Mouse (Mus musculus): ENCODE results near the gene Kbtbd2. TPM values are rescaled to one million over a fixed set of nuclear protein-coding genes. Genes with fewer than 3 reads are reported as not detected.
A peak's percentile ranks its signal among the peaks of the same experiment; 100 is the strongest.

Kbtbd2 gene
- 10.0 and 14.0 TPM in 2 replicates for polyA plus RNA-seq (2012; rRNA removed)

DNA sequence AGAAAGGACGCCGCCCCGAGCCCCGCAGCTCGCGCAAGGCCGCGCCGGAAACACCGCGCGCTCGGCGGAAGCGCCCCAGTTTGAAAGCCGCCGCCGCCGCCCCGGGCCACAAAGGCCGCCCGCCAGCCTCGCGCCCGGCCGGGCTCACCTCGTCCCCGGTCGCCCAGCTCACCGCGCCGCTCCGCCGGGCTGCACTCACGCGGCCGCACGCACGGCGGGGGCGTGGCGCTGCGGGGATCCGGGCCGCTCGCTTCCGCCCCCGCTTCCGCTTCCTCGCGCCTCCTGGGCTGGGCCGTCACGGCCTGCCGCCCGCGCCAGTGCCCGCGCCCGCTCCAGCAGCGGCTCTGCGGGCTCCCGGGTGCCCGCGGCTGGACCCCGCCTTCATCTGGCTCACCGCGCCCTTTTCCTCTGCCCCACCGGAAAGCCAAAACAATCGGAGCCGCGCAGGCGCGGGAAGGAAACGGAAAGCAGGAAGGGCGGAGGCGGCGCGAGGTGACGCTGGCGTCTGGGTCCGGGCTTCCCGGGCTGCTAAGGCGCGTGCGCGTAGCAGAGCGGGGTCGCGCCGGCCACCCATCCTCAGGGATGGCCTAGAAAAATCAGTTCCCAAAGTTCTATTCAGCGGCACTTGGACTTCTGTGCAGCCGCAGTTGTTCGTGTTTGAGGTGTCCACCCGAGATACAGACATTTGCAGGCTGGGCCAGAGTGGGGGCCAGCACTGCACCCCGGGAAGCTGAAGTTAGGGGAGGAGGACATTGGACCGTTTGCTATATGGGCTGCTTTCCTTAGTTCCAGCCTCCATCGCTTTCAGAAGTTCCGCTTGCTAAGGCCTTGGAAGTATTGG, at the start of gene Kbtbd2:
TSS of gene Kbtbd2 (minus strand) at position 503 of the 841 bp plus-strand sequence.
- peak; percentile 93 for DNase-seq
- peak; percentile 83; the same call in 1 of the 2 replicates for TF ChIP-seq POLR2A (IDR thresholded peaks at IDR 0.05; ENCODE audit: borderline replicate concordance, extremely low read depth, low read depth, low read length)
- no peak for TF ChIP-seq CTCF (IDR thresholded peaks at IDR 0.05; ENCODE audit: insufficient read depth, low read length)
- Histone ChIP-seq H3K4me1 (ENCODE audit: control insufficient read depth, insufficient read depth, low read length) (peaks cover 21% of the 10 kb centered on the region), H3K4me3 (replicated peaks; ENCODE audit: extremely low read depth, low read depth, low read length) (peak within 1 kb of the TSS; percentile 85)
- under 1% methylated on average over 98 of the region's 98 CpGs for WGBS

DNA sequence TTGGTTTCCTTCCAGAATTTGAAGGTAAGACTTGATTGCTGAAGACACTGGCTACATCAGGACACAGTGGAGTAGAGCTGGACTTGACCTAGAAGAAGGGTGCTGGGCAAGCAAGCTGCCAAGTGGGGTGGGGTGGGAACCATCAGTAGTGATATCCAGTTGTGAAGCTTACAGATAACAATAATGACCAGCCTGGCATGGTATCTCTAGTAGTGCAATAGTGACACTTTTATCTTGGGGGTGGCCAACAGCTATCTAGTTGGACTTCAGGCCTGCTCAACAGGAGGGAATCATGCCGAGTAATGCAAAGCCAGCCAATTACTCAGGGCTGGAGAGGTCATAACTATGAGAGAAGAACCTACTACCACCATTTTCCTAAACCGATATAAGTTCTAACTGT, 46.8 kb upstream of the Kbtbd2 start:
- no peaks in the 10 kb centered on the region for H3K4me1 ChIP-seq (ENCODE audit: control insufficient read depth, insufficient read depth, low read length)
- H3K4me3 ChIP-seq (replicated peaks; ENCODE audit: extremely low read depth, low read depth, low read length) = no peak overlapping the region
- TF ChIP-seq CTCF (IDR thresholded peaks at IDR 0.05; ENCODE audit: insufficient read depth, low read length) (no peak), POLR2A (IDR thresholded peaks at IDR 0.05; ENCODE audit: borderline replicate concordance, extremely low read depth, low read depth, low read length) (no peak)
- WGBS = 90% methylated on average over 2 of the region's 2 CpGs
- DNase-seq = no peak

- no peak overlapping the region for H3K4me3 ChIP-seq (replicated peaks; ENCODE audit: extremely low read depth, low read depth, low read length)
- WGBS = 79% methylated on average over 3 of the region's 3 CpGs
- H3K4me1 ChIP-seq (ENCODE audit: control insufficient read depth, insufficient read depth, low read length) = no peaks in the 10 kb centered on the region
- no peak for DNase-seq
- no peak for TF ChIP-seq POLR2A (IDR thresholded peaks at IDR 0.05; ENCODE audit: borderline replicate concordance, extremely low read depth, low read depth, low read length)
- TF ChIP-seq CTCF (IDR thresholded peaks at IDR 0.05; ENCODE audit: insufficient read depth, low read length) = no peak
Measured at GRCm38 (mm10) chr6:56843229-56843628, 45.6 kb upstream of the Kbtbd2 start.

DNA sequence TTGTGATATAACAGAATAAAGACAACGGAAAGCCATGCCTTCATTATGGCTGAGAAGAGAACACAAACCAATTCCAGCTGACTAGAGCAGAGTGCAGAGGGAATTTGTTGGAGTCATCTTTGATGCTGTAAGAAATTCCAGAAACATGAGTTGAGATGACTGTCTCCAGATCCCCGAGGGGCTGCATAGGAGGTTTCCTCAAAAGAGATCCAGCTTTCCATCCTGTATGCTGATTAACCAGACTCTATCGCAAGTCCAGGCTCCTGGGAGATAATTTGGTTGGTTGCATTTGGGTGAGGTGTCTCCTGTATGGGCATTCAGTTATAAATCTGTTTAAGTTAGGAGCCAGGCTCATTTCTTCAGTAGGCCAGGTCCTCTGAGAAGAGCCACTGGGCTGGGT, 40.0 kb upstream of the Kbtbd2 start:
- Histone ChIP-seq H3K4me3 (replicated peaks; ENCODE audit: extremely low read depth, low read depth, low read length) (no peak overlapping the region), H3K4me1 (ENCODE audit: control insufficient read depth, insufficient read depth, low read length) (peaks cover 3% of the 10 kb centered on the region; the same call in 1 of the 2 replicates)
- no peak for DNase-seq
- WGBS = 94% methylated on average over 3 of the region's 3 CpGs
- TF ChIP-seq POLR2A (IDR thresholded peaks at IDR 0.05; ENCODE audit: borderline replicate concordance, extremely low read depth, low read depth, low read length) = no peak
- TF ChIP-seq CTCF (IDR thresholded peaks at IDR 0.05; ENCODE audit: insufficient read depth, low read length) = no peak

GRCm38 (mm10) chr6:56837166-56837565, 39.6 kb upstream of the Kbtbd2 start:
- WGBS = 93% methylated on average over 12 of the region's 12 CpGs
- Histone ChIP-seq H3K4me1 (ENCODE audit: control insufficient read depth, insufficient read depth, low read length) (peaks cover 3% of the 10 kb centered on the region; the same call in 1 of the 2 replicates), H3K4me3 (replicated peaks; ENCODE audit: extremely low read depth, low read depth, low read length) (no peak overlapping the region)
- no peak for DNase-seq
- TF ChIP-seq POLR2A (IDR thresholded peaks at IDR 0.05; ENCODE audit: borderline replicate concordance, extremely low read depth, low read depth, low read length) = no peak
- TF ChIP-seq CTCF (IDR thresholded peaks at IDR 0.05; ENCODE audit: insufficient read depth, low read length) = no peak

GRCm38 (mm10) chr6:56835532-56835931, 37.9 kb upstream of the Kbtbd2 start:
- H3K4me1 ChIP-seq (ENCODE audit: control insufficient read depth, insufficient read depth, low read length) = peaks cover 3% of the 10 kb centered on the region; the same call in 1 of the 2 replicates
- WGBS = 83% methylated on average over 10 of the region's 10 CpGs
- no peak for TF ChIP-seq CTCF (IDR thresholded peaks at IDR 0.05; ENCODE audit: insufficient read depth, low read length)
- TF ChIP-seq POLR2A (IDR thresholded peaks at IDR 0.05; ENCODE audit: borderline replicate concordance, extremely low read depth, low read depth, low read length) = no peak
- no peak for DNase-seq
- H3K4me3 ChIP-seq (replicated peaks; ENCODE audit: extremely low read depth, low read depth, low read length) = no peak overlapping the region

- peaks cover 3% of the 10 kb centered on the region; the same call in 1 of the 2 replicates for H3K4me1 ChIP-seq (ENCODE audit: control insufficient read depth, insufficient read depth, low read length)
- TF ChIP-seq CTCF (IDR thresholded peaks at IDR 0.05; ENCODE audit: insufficient read depth, low read length) (no peak), POLR2A (IDR thresholded peaks at IDR 0.05; ENCODE audit: borderline replicate concordance, extremely low read depth, low read depth, low read length) (no peak)
- DNase-seq = no peak
- WGBS = 73% methylated on average over 5 of the region's 5 CpGs
- no peak overlapping the region for H3K4me3 ChIP-seq (replicated peaks; ENCODE audit: extremely low read depth, low read depth, low read length)
Measured at GRCm38 (mm10) chr6:56834769-56835168, 37.2 kb upstream of the Kbtbd2 start.

DNA sequence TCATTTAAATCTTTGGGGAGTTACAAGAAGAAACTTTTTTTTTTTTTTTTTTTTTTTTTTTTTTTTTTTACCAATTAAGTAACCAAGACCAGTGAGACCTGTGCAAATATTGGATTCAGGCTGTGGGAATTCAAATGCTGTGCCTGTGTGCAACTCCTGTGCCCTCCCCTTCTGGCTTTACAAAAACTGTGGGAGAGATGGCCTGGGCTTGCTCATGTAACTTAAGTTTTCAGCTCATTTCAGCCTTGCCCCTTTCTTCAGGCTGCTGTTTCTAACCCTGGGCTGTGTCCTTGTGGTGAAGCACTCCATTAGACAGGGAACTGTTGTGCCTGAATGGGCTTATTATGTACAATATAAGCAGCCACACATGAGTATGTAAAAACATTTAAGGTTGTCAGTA, 35.2 kb upstream of the Kbtbd2 start:
- TF ChIP-seq CTCF (IDR thresholded peaks at IDR 0.05; ENCODE audit: insufficient read depth, low read length) (no peak), POLR2A (IDR thresholded peaks at IDR 0.05; ENCODE audit: borderline replicate concordance, extremely low read depth, low read depth, low read length) (no peak)
- peaks cover 3% of the 10 kb centered on the region; the same call in 1 of the 2 replicates for H3K4me1 ChIP-seq (ENCODE audit: control insufficient read depth, insufficient read depth, low read length)
- DNase-seq = no peak
- no peak overlapping the region for H3K4me3 ChIP-seq (replicated peaks; ENCODE audit: extremely low read depth, low read depth, low read length)

DNA sequence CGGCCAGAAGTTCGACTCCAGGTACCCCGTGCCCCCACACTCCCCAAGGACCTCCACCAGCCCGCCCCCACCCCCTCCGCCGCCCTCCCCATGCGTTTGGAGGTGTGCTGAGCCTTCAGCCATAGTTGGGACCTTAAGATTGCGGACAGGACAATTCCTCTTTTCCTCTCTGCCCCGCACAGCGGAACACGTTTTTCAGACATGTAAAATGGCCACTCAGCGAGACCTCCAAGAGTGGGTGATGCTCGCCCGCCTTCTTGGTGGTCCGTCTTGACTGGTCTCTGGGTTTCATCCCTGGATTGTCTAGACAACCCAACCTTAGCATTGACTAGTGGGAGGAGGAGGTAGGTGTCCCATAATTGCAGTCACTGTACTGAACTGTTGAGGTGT, 34.8 kb upstream of the Kbtbd2 start:
- peak overlapping the region; percentile 66 for H3K4me3 ChIP-seq (replicated peaks; ENCODE audit: extremely low read depth, low read depth, low read length)
- WGBS = 3% methylated on average over 15 of the region's 15 CpGs
- no peak for DNase-seq
- TF ChIP-seq POLR2A (IDR thresholded peaks at IDR 0.05; ENCODE audit: borderline replicate concordance, extremely low read depth, low read depth, low read length) (no peak), CTCF (IDR thresholded peaks at IDR 0.05; ENCODE audit: insufficient read depth, low read length) (no peak)
- peaks cover 3% of the 10 kb centered on the region; the same call in 1 of the 2 replicates for H3K4me1 ChIP-seq (ENCODE audit: control insufficient read depth, insufficient read depth, low read length)
